Mouse (Mus musculus): ENCODE results near the gene Ak4.
"Not testable (repeated sequence)": the region's sequence is repeated elsewhere in the genome, so short reads cannot be mapped to it uniquely, and the experiment has no call there.

Gene Ak4

GRCm38 (mm10) chr4:101419151-101419910, at the start of gene Ak4:
Gene Ak4, plus strand, starts transcription at chr4:101419277.
- no peak for DNase-seq (ENCODE audit: low spot score)

GRCm38 (mm10) chr4:101369738-101370275, 49.3 kb upstream of the Ak4 start:
- no peak for DNase-seq (ENCODE audit: low spot score)

DNA sequence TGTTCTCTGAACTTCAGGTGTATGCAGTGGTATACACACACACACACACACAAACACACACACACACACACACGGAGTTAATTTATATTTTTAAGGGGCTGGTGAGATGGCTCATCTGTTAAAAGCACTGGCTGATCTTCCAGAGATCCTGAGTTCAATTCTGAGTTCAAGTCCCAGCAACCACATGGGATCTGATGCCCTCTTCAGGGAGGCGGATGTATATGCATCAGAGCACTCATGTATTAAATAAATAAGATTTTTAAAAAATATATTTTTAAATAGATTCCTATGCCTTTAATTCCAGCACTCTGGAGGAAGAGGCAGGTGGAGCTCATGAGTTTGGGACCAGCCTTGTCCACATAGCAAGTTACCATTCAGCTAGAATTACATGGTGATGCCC, 46.8 kb upstream of the Ak4 start:
- DNase-seq (ENCODE audit: low spot score): no peak

DNA sequence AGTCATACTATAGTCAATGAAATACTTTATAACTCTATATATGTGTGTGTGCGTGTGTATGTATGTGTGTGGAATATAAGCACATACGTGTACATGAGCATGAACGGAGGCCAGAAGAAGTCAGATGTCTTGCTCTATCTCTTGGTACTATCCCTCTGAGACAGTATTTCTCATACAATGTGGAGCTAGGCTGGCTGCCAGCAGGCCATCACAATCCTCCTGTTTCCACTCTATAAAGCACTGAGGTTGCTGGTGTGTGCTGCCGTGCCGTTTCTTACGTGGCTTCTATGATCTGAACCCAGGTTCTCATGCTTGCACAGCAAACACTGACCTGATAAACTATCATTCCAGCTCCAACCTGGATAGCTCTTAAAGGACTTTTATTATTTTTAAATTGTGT, 46.3 kb upstream of the Ak4 start:
- no peak for DNase-seq (ENCODE audit: low spot score)

- no peak for DNase-seq (ENCODE audit: low spot score)
Measured at GRCm38 (mm10) chr4:101374104-101374503, 45.0 kb upstream of the Ak4 start.

DNA sequence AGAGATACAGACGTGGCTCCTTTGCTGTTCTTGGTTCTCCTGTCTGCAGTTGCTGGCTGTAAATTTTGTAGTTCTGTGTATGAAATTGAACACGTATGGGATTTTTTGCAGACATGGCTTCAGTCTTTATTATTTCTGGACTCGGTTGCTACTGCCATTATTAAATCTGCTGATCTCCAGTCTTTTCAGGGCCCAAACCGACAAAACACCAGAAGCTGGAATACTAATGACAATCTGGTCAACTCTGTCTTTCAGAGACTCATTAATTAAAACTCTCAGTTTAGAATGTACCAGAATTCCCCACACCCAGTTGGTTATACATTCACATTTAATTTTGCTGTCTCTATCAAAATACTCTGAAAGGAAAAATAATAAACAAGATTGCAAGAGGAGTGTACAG, 42.2 kb upstream of the Ak4 start:
- DNase-seq (ENCODE audit: low spot score): no peak

DNA sequence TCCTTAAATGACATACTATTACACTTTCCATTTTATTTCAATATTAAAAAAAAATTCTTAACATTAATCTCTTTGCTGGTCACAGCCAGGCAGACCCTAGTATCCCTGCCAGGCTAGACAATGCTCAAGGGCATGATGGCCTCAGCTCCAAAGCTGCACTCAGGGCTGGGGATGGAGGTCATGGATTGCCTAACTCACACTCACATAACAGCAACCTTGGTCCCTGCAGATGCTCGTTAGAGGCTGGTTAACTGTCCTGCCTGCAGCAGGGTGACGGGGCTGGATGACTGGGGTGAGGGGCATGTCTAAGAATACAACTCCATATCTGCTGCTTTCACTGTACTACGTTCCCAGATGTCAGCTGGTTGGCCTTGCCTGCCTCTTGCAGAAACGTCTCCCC, 40.8 kb upstream of the Ak4 start:
- no peak for DNase-seq (ENCODE audit: low spot score)

GRCm38 (mm10) chr4:101378778-101379177, 40.3 kb upstream of the Ak4 start:
- no peak for DNase-seq (ENCODE audit: low spot score)

- DNase-seq (ENCODE audit: low spot score): no peak
Measured at GRCm38 (mm10) chr4:101385002-101385401, 34.1 kb upstream of the Ak4 start.

- DNase-seq (ENCODE audit: low spot score): no peak
Measured at GRCm38 (mm10) chr4:101388246-101388645, 30.8 kb upstream of the Ak4 start.

DNA sequence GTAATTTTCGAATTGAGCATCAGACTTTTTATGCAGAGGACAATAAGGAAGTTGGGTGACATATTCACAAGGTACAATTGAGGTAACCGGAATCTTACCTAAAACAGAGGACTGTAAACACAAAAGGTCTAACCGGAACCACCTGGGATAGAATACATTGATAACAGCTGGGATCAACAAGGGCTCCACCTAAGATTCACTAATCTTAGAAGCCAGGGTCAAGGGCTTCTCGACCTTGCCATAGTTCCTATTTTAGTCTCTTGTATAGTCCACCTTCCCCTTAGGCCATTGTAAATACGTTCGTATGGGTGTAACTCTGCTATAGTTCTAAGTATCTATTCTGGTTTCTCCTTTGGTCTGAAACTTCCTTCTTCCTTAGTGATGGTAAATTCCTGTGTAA, 30.4 kb upstream of the Ak4 start:
- not testable (repeated sequence) for DNase-seq (ENCODE audit: low spot score)

- DNase-seq (ENCODE audit: low spot score): no peak
Measured at GRCm38 (mm10) chr4:101392229-101392628, 26.8 kb upstream of the Ak4 start.

DNA sequence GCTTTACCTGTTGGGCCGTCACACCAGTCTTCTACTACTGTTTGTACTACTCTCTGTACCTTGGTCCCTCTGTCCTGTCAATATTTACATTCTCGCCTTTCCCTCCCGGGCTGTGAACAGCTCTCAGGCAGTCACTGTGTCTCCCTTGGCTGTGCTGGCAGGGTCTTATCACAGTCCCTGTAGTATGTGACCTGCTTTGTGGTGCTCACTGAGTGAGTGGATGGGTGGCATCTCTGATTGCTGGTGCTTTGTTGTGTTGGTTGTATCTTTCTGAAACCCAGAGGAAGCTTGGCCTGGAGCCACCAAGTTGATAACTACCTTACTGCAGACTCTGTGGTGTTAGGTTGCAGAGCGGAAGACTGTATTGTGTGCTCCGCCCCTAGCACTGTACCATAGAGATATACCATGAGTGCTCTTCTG, 25.8 kb upstream of the Ak4 start:
- no peak for DNase-seq (ENCODE audit: low spot score)

GRCm38 (mm10) chr4:101395021-101395533, 24.0 kb upstream of the Ak4 start:
- no peak for DNase-seq (ENCODE audit: low spot score)

GRCm38 (mm10) chr4:101400025-101400594, 19.0 kb upstream of the Ak4 start:
- DNase-seq (ENCODE audit: low spot score): no peak

DNA sequence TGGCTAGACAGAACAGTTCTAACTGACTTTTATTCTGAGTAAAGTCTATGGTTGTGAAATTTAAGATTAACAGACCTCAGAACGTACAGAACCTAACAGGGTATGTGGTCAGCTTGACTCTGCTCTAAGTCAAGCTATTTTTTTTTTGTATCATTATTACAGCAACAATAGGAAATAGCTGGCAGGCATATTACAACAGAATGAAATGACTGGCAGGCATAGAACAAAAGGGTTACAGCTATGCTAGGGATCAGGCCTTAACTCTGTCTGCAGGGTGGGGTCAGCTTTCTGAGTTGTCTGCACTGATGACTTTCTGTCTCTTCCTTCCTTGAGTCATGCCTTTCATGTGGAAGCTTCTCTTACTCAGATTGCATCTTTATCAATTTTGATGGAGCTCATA, 17.1 kb upstream of the Ak4 start:
- no peak for DNase-seq (ENCODE audit: low spot score)

GRCm38 (mm10) chr4:101404863-101405262, 14.2 kb upstream of the Ak4 start:
- DNase-seq (ENCODE audit: low spot score): no peak

- DNase-seq (ENCODE audit: low spot score): no peak
Measured at GRCm38 (mm10) chr4:101406411-101407196, 12.5 kb upstream of the Ak4 start.

GRCm38 (mm10) chr4:101416966-101417365, 2.1 kb upstream of the Ak4 start:
- DNase-seq (ENCODE audit: low spot score): no peak

GRCm38 (mm10) chr4:101419911-101420880, 1.1 kb downstream of the Ak4 start:
- DNase-seq (ENCODE audit: low spot score): no peak

DNA sequence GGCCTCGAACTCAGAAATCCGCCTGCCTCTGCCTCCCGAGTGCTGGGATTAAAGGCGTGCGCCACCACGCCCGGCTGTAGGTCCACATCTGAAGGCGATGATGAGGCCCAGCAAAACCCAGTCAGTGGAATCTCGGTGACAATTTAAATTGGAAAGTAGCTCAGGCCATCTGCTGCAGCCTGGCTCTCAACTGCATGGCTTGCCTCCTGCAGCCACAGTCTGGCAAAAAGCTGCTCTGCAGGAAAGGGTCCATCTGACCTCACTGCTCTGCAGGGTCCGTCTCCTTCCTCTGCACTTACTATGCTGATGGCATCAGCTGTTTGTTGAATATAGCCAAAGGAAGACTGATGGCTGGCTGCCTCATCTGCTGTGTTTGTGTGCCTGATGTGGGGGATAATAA, 3.9 kb downstream of the Ak4 start:
- no peak for DNase-seq (ENCODE audit: low spot score)

All from layer of hippocampus, adult 9-10 months (tissue).